Mouse (Mus musculus): Measurements from ENCODE around the gene Tmem185b.

DNA sequence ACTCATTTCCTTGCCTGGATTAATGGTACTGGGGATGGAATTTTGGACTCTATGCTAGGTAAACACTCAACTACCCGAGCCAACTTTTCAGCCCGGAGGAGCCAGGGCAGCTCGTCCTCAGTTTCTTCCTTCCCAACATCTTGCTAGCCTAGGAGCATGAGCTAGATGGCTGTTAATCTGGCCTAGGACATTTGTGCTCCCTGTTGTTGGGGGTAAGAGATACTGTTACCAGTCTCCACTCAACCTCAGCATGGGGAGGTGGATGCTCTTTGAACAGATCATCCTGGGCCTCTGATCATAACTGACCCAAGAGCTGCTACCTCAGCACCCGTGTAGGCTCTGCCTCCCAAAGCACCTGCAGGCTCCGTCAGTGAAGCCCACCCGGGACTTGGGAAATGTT lies 17.4 kb downstream of the Tmem185b start:
- TF ChIP-seq GATA1 (IDR thresholded peaks at IDR 0.05; ENCODE audit: borderline replicate concordance, low read length) (no peak), FLI1 (IDR thresholded peaks at IDR 0.05; ENCODE audit: low read length) (no peak)

Data from megakaryocyte, embryonic 14.5 days (primary cell).